Mouse (Mus musculus): Measurements from ENCODE around the gene Atg7.

The Atg7 gene

DNA sequence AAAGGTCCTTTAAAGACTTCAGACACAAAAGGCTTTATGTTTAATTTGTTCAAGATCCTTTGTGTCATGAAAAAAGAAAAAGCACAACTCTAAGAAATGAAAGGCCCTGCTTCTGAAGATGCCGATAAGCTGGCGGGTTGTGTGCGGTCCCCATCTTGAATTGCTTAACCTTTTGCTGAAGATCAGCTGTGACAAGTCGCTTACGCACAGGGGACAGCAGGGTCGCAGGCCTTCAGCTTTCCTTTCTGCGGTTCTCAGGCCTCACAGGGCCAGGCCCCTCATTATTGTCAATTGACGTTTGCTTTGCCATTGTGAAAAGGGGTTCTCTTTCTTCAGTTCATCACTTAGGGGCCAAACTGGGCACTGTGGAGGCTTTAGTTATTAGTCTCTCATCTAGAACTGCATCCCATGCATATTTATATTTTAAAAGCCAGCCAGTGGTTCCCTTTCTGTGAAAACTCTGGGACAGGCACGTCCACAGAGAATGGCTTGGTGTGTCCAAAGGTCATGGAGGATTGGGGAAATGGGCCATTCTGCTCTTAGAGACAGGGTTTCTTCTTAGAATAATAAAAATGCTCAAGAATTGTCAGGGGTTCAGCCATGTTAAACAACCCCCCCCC, 39.3 kb downstream of the Atg7 start:
- in situ Hi-C loops (cut with MboI; ENCODE audit: low pct_unique_long_range_greater_than_20kb in 1 of 2, low sequenced_read_pairs in 2 of 2, unreplicated experiment in 1 of 2) = loop anchor here in 1 of 2 experiments (25.0 kb wide), 1 partner anchor 220 kb away; no protein-coding TSS in a partner anchor

- in situ Hi-C loops (cut with MboI; ENCODE audit: low pct_unique_long_range_greater_than_20kb in 1 of 2, low sequenced_read_pairs in 2 of 2, unreplicated experiment in 1 of 2) = loop anchor here in 1 of 2 experiments (25.0 kb wide), 1 partner anchor 221 kb away; no protein-coding TSS in a partner anchor
These were observed 40.8 kb downstream of the Atg7 start for GRCm38 (mm10) chr6:114683741-114684140.

DNA sequence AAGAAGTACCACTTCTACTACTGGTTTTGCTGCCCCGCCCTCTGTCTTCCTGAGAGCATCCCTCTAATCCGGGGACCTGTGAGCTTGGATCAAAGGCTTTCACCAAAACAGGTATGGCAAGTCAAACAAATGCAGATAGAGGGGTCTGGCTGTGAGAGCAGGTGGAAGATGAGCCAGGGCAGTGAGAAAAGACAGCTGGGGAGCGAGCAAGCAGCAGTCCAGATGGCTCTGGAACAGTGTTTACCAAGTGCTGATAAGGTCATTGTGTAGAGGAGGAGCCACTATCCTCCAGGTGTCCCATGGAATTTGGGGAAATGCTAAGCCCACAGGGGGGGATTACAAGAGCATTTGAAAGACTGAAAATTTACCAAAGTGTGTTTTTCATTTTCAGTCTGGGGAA, 41.5 kb downstream of the Atg7 start:
- in situ Hi-C loops (cut with MboI; ENCODE audit: low pct_unique_long_range_greater_than_20kb in 1 of 2, low sequenced_read_pairs in 2 of 2, unreplicated experiment in 1 of 2) = loop anchor here in 1 of 2 experiments (25.0 kb wide), 1 partner anchor 222 kb away; no protein-coding TSS in a partner anchor

DNA sequence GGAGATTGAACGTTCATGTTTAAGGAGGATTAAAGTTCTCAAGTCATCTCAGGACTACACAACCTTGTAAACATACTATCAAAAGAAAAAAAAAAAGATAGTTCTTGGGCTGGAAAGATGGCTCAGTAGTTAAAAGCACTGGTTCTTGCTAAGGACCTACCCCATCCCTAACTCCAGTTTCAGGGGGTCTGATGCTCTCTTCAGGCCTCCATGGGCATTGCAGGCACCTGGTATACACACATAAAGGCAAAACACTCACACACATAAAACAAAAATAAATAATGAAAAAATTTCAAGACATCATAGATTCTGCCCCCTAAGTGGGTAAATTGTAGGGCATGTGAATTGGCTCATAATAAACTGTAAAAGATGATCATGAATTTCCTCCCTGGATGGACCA, 42.5 kb downstream of the Atg7 start:
- in situ Hi-C loops (cut with MboI; ENCODE audit: low pct_unique_long_range_greater_than_20kb in 1 of 2, low sequenced_read_pairs in 2 of 2, unreplicated experiment in 1 of 2) = loop anchor here in 1 of 2 experiments (25.0 kb wide), 1 partner anchor 223 kb away; no protein-coding TSS in a partner anchor

DNA sequence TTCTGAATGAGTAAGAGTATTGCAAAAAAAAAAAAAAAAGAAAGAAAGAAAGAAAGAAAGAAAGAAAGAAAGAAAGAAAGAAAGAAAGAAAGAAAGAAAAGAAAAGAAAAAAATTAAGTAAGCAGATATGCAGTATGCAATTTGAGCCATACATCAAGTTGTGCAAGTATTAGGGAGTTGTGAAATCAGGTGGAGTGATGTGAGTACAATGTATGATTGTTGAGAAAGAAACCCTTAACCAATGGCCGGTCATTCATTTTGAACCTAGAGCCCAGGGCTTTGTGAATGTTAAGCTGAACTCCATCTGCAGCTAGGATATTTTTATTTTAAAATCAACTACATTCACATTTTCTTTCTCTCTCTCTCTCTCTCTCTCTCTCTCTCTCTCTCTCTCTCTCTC, 44.1 kb downstream of the Atg7 start:
- in situ Hi-C loops (cut with MboI; ENCODE audit: low pct_unique_long_range_greater_than_20kb in 1 of 2, low sequenced_read_pairs in 2 of 2, unreplicated experiment in 1 of 2) = loop anchor here in 1 of 2 experiments (25.0 kb wide), 1 partner anchor 225 kb away; no protein-coding TSS in a partner anchor

DNA sequence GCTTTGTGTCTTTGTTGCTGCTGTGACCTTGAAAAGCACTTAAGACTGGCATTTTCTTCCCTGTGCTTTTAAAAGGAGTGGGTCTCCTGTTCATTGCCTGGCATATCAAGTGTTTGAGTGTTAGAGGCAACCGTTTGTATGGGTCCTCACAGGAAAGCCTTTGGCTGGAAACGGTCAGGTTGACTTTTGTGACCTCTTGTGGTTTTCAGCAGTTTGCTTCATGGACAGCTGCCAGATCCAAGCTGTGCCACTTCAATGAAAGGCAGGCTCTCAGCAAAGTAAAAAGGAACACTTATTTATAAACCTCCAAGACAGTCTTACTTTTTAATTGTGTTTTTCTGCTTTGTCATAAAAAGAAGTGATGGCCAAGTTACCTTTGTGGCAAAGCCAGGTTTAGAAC, 47.8 kb downstream of the Atg7 start:
- in situ Hi-C loops (cut with MboI; ENCODE audit: low pct_unique_long_range_greater_than_20kb in 1 of 2, low sequenced_read_pairs in 2 of 2, unreplicated experiment in 1 of 2) = loop anchor here (10.0 to 25.0 kb wide), 2 partner anchors 226 to 228 kb away; no protein-coding TSS in a partner anchor

DNA sequence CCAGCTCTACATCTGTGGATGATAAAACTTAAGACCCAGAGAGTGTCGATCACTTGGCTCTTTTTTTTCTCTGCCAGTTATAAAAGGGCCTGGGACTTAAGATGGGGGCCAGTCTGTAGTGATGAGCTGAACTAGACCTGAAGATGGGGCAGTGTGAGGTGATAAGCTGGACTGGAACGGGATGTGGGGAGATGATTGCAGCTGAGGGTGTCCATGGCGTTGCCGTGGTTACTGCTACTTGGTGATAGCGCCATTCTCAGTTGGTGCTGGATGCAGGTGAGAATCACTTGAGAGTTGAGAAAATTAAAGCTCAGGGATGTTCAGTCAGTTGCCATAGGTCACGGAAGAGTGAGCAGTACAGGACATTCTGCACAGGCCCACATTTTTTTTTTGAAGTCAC, 48.6 kb downstream of the Atg7 start:
- in situ Hi-C loops (cut with MboI; ENCODE audit: low pct_unique_long_range_greater_than_20kb in 1 of 2, low sequenced_read_pairs in 2 of 2, unreplicated experiment in 1 of 2) = loop anchor here (10.0 to 25.0 kb wide), 2 partner anchors 227 to 229 kb away; no protein-coding TSS in a partner anchor

DNA sequence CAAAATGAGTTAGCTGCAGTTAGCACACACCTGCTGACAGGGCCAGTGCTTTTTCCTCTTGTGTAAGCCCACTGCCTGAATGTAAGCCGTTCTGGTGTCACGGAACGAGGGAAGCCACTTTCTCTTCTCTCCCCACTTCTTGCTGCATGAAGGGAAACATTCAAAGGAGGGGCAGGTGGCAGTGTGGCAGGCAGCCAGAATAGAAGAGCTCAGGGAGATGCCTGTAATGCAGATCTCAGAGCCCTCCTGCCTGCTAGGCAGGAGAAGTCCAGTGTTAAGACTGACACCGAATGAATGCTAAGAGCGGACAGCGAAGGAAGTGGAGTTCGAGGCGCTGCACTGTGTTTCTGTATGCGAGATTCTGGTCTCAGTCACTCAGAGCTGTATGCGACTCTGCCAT, 49.8 kb downstream of the Atg7 start:
- in situ Hi-C loops (cut with MboI; ENCODE audit: low pct_unique_long_range_greater_than_20kb in 1 of 2, low sequenced_read_pairs in 2 of 2, unreplicated experiment in 1 of 2) = loop anchor here (10.0 to 25.0 kb wide), 2 partner anchors 228 to 230 kb away; no protein-coding TSS in a partner anchor

DNA sequence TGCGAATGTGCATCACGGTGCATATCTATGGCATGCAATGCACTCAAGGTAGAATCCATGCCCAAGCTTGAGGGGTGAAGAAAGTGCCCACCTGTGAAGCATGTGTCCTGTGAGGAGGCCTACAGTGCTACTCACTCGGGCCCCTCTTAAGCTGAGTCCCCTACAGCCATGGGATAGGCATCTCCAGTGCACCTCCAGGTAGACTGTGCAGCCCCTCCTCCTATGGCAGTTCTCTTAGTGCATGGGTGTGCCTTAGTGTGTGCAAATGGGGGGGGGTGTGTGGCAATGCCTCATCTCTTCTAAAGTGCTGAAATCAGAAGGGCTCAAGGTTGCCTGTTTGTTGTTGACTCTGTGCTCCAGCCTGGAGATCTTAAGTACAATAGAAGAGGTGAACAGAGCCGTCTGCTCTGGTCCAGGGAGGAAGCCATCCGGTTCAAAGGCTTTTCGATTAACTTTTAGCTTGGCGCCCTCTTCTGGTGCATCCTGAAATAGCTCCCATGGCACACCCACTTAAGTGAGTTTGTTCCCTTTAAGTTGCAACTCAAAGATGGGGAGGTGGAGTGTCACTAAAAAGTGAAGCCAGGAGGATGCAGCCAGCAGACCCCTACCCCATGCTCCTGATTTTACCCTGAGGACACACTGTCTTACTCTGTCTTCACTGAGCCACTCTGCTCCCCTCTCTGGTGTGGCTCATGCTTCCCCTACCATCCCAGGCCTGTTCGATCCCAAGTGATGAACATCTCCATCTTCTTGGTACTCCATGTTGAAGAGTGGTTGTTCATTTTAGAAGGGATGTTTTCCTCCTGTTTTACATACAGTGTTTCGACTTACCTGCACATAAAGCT, 55.0 kb downstream of the Atg7 start:
- in situ Hi-C loops (cut with MboI; ENCODE audit: low pct_unique_long_range_greater_than_20kb in 1 of 2, low sequenced_read_pairs in 2 of 2, unreplicated experiment in 1 of 2) = loop anchor here (10.0 to 25.0 kb wide), 2 partner anchors 233 to 236 kb away; no protein-coding TSS in a partner anchor

DNA sequence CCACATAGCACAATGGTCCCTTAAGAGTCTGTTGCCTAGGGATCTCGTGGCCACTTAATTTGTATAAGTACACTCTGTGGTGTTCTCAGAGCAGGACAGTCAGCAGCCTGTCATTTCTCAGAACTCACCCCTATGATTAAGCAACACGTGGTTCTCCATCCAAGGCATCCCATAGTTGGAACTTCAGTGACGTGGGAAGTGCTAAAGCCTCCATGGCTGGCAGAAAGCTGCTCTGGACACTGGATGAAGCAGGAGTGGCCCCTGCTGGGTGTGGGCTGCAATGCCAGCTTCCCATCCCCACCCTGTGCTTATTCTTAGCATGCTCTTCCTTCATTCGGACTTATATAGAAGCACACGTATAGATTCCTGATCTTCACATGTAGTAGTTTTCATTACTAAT, 55.7 kb downstream of the Atg7 start:
- in situ Hi-C loops (cut with MboI; ENCODE audit: low pct_unique_long_range_greater_than_20kb in 1 of 2, low sequenced_read_pairs in 2 of 2, unreplicated experiment in 1 of 2) = loop anchor here (10.0 to 25.0 kb wide), 2 partner anchors 234 to 236 kb away; no protein-coding TSS in a partner anchor

DNA sequence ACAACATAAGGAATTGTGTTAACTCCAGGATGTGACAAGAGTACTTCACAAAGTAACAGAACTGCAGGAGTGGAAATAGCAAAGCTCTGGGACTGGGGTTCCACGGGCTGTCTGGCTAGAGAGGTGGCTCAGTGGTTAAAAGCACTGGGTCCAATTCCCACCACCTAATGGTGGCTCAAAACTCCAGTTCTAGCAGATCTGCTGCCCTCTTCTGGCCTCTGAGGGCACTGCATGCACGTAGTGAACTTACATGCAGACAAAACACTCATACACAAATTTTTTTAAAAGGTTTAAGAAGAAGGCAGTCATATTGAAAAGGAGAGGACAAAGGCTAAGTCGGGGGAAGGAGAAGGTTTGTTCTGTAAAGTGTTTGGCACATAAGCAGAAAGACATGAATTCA, 57.8 kb downstream of the Atg7 start:
- in situ Hi-C loops (cut with MboI; ENCODE audit: low pct_unique_long_range_greater_than_20kb in 1 of 2, low sequenced_read_pairs in 2 of 2, unreplicated experiment in 1 of 2) = no loop called here

GRCm38 (mm10) chr6:114707032-114707431, 64.1 kb downstream of the Atg7 start:
- in situ Hi-C loops (cut with MboI; ENCODE audit: low pct_unique_long_range_greater_than_20kb in 1 of 2, low sequenced_read_pairs in 2 of 2, unreplicated experiment in 1 of 2) = no loop called here

DNA sequence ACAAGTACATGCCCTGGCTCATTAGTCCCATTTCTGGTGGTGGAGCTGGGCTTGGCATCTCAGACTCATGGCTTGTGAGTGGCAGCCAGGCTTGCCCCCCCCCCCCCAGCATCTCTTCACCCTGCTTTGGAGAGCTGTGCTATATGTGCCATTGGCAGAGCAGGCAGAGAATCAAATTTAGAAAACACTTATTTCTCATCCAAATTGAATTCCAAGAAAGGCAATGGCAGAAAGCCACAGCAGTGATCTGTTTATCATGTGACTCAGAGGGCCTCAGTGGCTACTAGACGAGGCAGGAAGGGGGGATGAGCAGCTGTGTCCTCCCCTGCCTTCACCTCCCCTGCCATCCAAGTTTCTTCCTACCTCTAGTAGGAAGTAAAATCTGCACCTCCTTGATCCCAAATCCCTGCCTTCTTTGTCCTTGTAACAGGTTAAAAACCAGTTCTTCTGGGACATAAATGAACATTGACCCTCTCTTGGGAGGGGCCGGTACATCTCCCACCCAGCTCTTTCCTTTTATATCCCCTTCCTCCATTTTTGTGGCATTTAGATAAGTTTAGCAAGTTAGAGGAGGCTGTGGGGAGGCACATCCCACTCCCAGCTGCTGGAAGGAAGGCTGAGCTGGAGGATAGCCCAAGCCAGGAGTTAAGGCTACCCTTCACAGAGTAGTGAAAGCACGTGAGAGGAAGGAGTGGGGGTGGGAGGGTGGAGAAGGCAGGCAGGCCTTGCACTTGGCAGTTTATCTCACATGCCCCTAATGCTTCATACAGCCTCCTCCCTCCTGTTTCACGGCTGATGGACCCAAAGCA, 69.5 kb downstream of the Atg7 start:
- in situ Hi-C loops (cut with MboI; ENCODE audit: low pct_unique_long_range_greater_than_20kb in 1 of 2, low sequenced_read_pairs in 2 of 2, unreplicated experiment in 1 of 2) = no loop called here

DNA sequence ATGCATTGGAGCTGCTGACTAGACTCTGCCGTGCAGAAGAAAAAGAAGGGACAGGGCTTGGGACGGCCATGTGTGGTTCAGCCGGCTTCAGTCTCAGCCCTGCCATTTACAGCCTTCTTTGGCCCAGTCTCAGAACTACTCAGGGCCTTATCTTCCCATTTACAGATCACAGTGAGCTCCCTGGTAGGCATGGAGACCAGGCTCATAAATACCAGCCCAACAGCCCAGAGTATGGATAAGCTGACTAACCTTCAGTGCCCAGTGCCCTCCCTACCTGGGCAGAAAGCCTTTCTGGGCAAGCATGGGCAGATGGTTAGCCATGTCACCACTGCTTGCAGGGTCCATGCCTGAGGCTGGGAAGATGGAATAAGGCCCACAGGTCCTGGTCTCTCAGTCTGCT, 70.6 kb downstream of the Atg7 start:
- in situ Hi-C loops (cut with MboI; ENCODE audit: low pct_unique_long_range_greater_than_20kb in 1 of 2, low sequenced_read_pairs in 2 of 2, unreplicated experiment in 1 of 2) = no loop called here

DNA sequence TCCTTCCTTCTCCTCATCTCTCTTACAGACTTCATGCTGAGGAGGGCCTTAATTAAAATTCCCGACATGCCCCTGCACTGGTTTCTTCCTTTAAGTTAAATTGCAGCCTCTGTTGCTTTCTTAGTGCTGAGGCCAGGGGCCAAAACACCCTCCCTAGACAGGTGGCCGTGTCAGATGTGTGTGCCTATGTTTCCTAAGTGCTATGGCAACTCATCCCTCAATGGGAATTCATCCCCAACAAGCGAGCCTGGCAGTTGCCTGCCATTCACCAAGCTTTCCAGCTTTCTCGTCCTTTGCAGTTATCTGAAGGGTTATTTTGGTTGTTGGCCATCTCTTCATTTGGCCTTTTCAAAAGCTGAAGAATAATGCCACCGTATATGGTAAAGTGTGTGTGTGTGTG, 71.8 kb downstream of the Atg7 start:
- in situ Hi-C loops (cut with MboI; ENCODE audit: low pct_unique_long_range_greater_than_20kb in 1 of 2, low sequenced_read_pairs in 2 of 2, unreplicated experiment in 1 of 2) = no loop called here

DNA sequence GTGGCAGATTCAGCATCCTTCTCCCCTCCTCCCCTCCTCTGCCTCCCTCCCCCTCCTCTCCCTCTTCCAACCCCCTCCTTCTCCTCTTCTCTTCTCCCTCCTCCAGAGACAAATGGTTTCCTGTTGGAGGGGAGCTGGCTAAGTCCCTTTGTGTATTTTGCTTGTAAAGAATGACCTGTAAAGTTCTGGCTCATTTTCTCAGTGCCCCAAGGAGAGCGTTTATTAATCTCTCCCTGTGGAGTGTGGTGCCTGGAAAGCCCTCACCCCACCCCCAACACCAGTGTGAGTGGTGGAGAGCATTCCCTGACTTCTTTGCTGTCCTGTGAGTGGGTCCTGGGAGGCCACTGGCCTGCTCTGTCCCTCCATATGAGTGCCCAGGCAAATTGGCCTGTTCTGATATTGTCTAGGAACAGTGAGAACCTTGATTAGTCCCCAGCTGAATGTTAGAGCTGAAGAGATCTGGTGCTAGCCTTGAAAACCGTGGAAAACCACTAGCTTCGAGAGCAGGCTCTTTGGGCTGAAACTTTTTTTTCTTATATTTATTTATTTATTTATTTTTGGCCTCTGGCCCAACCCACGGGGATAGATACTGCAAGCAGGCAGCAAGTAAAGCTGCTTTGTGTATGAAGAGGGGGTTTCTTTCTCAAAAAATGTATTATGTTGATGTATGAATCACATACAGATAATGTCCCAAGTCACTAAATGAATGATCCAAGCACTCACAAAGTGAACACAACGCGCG, 72.6 kb downstream of the Atg7 start:
- in situ Hi-C loops (cut with MboI; ENCODE audit: low pct_unique_long_range_greater_than_20kb in 1 of 2, low sequenced_read_pairs in 2 of 2, unreplicated experiment in 1 of 2) = no loop called here

DNA sequence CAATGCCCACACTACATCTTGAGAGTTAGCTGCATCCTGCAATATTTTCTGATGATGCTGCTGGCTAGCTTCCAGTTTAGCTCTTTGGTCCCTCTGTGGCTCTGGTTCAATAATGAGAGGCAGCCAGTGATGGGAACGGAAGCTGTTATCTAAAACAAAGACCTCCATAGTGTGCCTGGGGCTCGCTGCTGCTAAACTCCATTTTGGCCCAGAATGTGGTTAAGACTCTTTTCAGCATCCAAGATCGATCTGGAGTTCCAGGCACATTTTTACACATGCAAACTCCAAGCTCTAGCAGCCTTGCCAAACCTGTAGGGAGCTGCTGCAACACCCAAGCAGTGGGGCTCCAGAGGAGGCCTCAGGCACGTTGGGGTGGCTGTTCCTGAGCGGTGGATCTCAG, 76.2 kb downstream of the Atg7 start:
- in situ Hi-C loops (cut with MboI; ENCODE audit: low pct_unique_long_range_greater_than_20kb in 1 of 2, low sequenced_read_pairs in 2 of 2, unreplicated experiment in 1 of 2) = no loop called here

DNA sequence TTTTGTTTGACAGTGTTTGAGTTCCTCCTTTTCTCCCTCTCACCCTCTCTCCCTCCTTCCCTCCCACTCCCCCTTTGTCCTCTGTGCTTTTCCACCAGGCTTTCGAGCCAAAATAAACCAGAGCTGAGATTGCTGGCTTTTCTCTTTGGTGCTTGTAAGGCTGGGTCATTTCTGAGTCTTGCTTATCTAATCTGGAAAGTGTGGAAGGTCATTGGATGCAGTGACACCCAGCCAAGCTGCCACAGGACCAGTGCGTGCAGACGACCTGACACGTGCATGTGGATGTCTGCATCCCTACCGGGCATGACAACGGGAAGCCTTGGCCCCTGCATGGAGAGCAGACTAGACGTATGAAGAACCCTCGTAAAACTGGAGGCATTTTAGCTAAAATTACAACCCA, 76.8 kb downstream of the Atg7 start:
- in situ Hi-C loops (cut with MboI; ENCODE audit: low pct_unique_long_range_greater_than_20kb in 1 of 2, low sequenced_read_pairs in 2 of 2, unreplicated experiment in 1 of 2) = no loop called here

Data from mouse embryonic stem cell (cell line).